Mouse (Mus musculus): ENCODE data around the gene Nol7.

GRCm38 (mm10) chr13:43412311-43412710 is 14.1 kb downstream of the Nol7 start:
- TF ChIP-seq CTCF (IDR thresholded peaks at IDR 0.05; ENCODE audit: low read depth), result no peak
- TF ChIP-seq EP300 (optimal IDR thresholded peaks at IDR 0.05), result no peak
